Mouse (Mus musculus): ENCODE measurements around the gene Tmem106a.
"Not testable (repeated sequence)": the region's sequence is repeated elsewhere in the genome, so short reads cannot be mapped to it uniquely, and the experiment has no call there.

The Tmem106a gene

DNA sequence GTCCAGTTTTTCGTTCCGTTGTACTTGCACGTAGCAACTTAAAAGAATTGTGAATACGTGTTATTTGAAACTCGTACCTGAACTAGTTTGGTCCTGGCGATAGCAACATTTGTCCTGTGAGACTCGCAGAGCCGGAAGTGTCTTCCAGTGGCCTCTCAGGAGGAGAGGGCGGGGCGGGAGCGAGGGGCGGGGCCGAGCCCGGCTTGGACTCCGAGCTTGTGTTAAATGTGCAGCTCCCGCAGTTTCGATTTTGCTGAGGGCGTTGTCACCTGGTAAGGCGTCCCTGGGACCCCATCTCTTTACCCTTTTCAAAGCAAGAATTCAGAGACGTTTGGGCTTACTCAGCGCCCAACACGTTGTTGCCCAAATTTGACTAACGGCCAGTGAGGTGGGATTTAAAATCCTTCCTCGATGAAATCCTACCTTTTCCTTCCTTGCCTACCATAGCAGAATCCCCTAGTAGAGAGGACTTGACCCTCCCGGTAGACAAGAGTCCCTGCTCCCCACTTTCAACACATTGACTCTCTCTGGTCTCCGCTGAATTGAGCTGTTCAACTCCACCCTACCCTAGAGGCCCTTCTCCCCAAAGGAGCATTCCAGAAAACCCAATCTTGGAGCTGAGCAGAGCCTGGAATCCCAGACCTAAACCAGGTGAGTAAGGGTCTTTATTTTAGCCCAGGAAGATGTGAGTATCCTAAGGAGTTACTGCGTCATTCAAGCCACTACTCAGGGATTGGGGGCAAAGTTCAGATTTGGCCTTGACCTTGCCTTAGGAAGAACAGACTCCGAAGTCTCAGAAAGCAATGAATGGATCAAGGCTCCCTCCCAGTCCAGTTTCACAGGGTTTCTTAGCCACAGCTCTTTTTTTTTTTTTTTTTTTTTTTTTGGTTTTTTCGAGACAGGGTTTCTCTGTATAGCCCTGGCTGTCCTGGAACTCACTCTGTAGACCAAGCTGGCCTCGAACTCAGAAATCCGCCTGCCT lies at the start of gene Tmem106a:
Tmem106a (plus strand) TSS at position 189 of the 982 bp plus-strand sequence.
- peak; percentile 61 to 70 for DNase-seq

DNA sequence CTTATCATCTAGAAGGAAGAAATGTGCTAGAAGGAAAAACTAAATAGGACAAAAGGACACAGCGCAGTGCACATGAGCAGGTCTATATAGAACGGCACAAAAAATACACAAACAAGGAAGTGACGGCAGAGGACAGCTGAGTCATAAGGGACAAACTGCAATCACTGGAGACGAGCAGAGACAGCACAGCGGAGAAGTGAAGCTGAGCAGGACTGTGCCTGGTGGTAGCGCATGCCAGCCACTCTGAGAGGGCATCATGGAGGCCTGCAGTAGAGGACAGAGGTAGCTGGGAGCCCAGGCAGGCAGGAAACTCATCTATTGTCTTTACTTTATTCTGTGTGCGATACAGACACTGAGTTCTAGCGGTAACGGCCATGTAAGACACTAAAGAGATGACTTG lies 38.5 kb upstream of the Tmem106a start:
- no peak for DNase-seq

DNA sequence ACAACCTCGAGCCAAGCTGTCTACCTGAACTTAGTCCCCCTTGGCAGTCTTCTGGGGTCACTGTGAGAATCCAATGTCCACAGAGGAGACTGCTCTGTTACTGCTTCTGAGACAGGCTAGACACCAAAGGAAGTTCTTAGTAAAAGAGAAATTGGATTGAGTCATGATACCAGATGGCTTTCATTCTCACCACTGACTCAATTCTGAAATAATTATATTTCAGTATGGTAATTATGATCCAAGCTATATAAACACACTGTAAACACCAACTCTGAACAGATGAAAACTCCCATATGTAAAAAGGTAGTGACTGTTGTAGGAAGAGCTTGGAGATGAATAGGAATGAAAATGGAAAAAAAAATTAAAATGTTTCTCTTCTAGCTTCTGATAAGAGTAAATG lies 37.9 kb upstream of the Tmem106a start:
- no peak for DNase-seq

DNA sequence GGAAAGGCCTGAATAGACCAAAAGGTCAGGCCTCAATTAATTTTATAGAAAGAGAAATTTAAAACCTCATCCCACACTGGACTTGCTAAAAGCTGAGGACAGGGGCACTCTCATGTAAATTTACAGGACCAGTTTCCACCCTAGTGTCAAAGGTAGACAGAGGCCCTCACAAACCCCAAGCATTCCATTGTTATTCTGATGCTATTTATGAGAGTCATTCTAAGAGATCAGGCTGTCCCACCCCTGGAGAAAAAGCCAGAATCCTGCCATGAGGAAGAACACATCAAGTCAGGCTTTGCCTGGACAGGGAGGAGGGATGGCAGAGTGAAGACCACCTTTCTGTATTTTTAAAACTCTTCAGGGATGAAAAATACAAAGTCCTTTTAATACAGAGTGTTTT lies 33.5 kb upstream of the Tmem106a start:
- DNase-seq = no peak

DNA sequence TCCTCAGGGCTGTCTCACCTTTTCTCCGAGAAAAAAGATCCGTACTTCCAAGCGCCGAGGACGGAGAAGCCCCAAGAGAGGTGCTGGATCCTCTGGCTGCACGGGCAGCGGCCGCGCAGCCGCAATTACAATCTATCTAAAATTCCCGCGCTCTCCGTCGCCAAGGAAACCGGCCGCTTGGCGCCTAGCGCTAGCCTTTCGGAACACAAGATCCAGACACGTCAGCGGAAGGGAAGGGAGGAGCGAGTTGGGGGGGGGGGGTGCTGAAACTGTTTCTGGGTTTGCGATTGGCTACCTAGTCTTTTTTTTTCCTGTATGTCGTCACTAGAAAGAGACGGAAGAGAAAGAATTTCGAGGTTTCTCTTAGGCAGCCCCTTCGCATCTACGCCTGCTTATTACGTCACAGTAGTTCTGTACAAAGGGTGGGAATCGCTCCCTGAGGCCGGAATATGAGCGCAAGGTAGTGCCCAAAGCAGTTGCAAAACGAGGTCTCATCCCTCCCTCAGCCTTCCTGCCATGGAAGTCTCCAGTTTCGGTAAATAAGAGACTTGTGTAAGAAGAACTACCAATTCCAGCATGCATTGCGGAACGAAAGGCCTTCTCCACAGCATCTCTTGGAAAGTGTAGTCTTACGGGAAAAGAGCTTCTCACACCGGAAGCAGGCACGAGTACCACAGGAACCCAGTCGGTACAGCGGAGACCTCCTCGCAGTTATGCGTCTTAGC lies 30.1 kb upstream of the Tmem106a start, which contains the start of the genes Brca1 and Nbr1:
Brca1 (minus strand) TSS at position 205 of the 725 bp plus-strand sequence.
Nbr1 (plus strand) TSS at position 399 of the 725 bp plus-strand sequence.
- DNase-seq = peak; percentile 86

GRCm38 (mm10) chr11:101552476-101553300 lies 29.4 kb upstream of the Tmem106a start:
- peak; percentile 92 to 97 for DNase-seq

- no peak for DNase-seq
These were observed 28.6 kb upstream of the Tmem106a start for GRCm38 (mm10) chr11:101553354-101553930.

DNA sequence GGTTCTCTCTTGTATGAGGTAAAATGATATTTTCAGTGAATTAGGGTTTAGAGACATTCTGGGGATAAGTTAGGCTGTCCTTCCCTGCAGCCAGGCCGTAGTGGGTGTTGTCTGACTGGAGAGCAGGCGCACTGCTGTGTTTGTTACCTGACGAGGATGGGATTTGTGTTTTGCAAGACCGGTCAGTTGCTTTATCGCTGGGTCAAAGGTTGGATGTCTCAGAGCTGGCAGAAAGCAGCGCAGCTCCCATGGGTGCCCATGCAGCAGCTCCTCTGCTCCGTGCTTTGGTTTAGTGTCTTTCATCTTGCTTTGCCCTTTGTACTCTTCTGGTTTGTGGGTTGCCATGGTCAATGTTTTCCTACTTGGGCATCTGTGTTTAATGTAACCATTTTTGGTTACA lies 25.5 kb upstream of the Tmem106a start:
- no peak for DNase-seq

DNA sequence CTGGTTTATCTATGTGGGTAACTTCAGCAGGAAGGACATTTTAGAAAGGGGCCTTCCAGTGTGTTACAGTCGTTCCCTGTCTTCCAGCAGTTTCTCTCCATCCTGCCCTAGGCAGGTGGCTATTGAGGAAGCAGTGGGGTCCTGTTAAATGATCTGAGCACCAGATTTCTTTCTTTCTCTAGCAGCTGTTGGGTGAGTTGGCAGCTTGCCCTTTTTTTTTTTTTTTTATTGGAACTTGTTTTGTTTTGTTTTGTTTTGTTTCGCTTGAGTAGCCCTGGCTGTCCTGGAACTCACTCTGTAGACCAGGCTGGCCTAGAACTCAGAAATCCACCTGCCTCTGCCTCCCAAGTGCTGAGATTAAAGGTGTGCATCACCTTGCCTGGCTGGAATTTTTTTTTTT lies 25.1 kb upstream of the Tmem106a start:
- DNase-seq = no peak

GRCm38 (mm10) chr11:101562391-101562790 lies 19.7 kb upstream of the Tmem106a start:
- DNase-seq = peak; percentile 55 to 57

DNA sequence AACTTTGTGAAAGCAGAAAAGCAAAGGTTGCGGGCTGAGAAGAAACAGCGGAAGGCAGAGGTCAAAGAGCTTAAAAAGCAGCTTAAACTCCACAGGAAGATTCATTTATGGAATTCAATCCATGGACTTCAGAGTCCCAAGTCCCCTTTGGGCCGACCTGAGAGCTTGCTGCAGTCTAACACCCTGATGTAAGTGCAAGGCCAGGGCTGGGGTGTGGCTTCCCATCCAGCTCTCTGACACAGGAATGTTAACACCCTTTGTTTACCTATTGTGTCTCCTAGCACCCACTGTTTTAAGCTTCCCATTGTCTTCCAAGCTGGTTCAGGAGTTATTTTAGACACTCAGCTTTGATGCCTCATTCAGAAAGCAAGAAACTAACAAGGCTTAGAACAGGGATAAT lies 13.6 kb upstream of the Tmem106a start:
- no peak for DNase-seq

- peak in 1 of 2 experiments; percentile 5 for DNase-seq
These were observed 5.9 kb upstream of the Tmem106a start for GRCm38 (mm10) chr11:101576116-101576515.

GRCm38 (mm10) chr11:101581081-101581764 lies 819 bp upstream of the Tmem106a start:
- no peak for DNase-seq

- no peak for DNase-seq
These were observed 1.2 kb downstream of the Tmem106a start for GRCm38 (mm10) chr11:101583205-101583604.

- DNase-seq = not testable (repeated sequence)
These were observed 3.0 kb downstream of the Tmem106a start for GRCm38 (mm10) chr11:101585031-101585430.

- DNase-seq = no peak
These were observed 3.8 kb downstream of the Tmem106a start for GRCm38 (mm10) chr11:101585805-101586204.

DNA sequence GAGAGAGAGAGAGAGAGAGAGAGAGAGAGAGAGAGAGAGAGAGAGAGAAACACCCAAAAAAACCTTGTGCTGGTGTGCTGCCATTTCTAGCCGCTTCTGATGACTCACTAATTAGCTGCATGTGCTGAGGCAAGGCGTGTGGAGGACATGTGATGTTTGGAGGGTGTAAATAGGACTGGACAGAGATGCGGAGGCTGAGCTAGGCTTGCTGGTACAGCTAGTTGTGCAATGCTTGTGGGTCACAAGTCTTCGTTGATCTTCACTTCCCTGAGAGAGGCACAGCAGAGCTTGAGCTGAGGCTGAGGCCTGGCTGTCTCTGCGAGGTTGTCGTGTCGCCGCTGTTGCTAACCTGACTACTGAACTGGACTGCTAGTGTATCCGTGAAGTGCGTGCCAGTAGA lies 5.6 kb downstream of the Tmem106a start:
- no peak for DNase-seq

DNA sequence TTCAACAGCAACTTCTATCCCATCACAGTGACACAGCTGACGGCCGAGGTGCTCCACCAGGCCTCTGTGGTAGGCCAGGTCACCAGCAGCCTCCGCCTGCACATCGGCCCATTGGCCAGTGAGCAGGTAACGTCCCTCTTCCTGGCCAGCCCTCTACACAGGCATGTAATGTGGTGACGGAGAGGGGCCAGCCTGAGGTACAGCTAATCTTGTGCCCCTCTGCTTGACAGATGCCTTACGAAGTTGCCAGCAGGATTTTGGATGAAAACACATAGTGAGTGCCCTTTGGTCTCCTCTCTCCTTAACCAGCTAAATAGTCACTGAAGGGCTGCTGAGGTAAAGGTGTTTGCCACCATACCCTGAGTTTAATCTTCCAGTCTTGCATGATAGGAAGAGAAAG lies 6.8 kb downstream of the Tmem106a start:
- no peak for DNase-seq

DNA sequence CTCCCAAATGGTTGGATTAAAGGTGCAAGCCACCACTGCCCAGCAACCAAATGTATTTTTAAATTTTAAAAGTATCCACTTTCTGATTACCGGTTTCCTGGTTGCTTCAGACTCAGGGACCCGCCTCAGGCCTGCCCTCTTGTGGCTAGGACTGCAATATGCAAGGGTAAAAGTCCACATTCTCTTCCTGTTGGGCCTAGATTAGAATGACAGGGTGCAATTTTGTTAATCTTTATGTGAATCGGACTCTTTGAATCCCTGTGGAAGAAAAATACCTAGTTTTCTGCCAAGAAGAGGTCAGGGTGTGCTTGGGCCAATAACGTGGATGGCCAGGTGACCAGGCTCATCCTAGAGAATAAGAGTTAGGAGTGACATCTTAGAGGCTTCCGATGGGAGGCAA lies 7.4 kb downstream of the Tmem106a start:
- DNase-seq = peak; percentile 52 to 56

- no peak for DNase-seq
These were observed 8.1 kb downstream of the Tmem106a start for GRCm38 (mm10) chr11:101589989-101590624.

DNA sequence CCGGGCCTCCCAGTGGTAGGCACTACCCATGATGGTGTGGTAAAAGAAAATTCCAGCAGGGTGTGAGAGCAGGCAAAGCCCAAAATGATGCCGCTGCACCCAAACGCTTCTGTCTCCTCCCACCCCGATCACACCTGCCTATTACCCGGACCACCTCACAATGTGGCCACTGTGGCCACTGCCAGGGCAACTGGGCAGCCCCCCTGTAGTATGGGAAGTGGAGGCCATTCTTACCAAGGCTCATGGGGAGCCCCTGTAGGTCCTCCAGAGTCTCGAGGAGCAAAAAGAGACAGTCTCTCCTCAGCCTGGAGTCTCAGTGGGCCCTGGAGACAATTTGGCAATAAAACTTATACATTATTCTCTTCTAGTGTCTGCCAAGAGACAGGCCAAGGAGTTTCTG lies 17.1 kb downstream of the Tmem106a start, which contains the start of gene Gm11634:
Gm11634 (minus strand) TSS at position 101 of the 400 bp plus-strand sequence.
- DNase-seq = no peak

All from thymus, postnatal 36 days (tissue).